Mouse (Mus musculus): ENCODE measurements around the gene Ctss.
"Not testable (repeated sequence)": the region's sequence is repeated elsewhere in the genome, so short reads cannot be mapped to it uniquely, and the experiment has no call there.

Gene Ctss

GRCm38 (mm10) chr3:95538936-95539335, 12.3 kb downstream of the Ctss start:
- DNase-seq = no peak

DNA sequence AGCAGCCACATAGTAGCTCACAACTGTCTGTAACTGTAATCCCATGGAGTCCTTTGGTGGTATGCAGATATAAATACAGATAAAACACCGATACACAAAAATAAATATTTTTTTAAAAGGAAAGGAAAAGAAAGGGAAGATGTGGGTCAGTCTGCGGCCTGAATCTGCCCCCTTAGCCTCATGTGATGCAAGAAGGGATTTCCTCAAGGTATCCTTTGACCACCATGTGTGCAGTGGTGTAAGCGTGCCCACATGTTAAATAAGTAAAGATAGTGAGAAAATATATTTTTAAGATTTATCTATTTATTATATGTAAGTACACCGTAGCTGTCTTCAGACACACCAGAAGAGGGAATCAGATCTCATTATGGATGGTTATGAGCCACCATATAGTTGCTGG, 13.3 kb downstream of the Ctss start:
- DNase-seq = no peak

- DNase-seq = not testable (repeated sequence)
Measured at GRCm38 (mm10) chr3:95541186-95541585, 14.6 kb downstream of the Ctss start.

- DNase-seq = no peak
Measured at GRCm38 (mm10) chr3:95542171-95542570, 15.6 kb downstream of the Ctss start.

- DNase-seq = no peak
Measured at GRCm38 (mm10) chr3:95542981-95543380, 16.4 kb downstream of the Ctss start.

- no peak for DNase-seq
Measured at GRCm38 (mm10) chr3:95550176-95550575, 23.6 kb downstream of the Ctss start.

GRCm38 (mm10) chr3:95553986-95554385, 27.4 kb downstream of the Ctss start:
- no peak for DNase-seq

DNA sequence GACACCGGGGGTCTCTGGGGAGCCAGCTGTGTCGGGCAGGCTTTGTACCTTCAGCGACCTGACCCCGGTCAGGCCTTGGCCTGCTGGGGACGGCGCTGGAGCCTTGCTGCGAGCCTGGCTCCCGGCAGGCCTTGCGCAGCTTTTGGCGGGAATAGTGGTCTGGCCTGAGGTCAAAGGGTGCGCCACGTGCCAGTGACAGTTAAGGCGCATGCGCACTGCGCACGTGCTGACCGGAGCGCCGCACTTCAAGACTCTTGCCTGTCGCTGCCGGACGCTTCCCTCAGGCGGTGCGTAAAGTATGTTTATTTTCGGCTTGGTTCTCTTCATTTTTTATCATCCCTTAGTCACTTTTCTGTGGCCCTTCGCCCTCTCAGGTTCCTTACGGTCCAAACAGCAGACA, 32.9 kb downstream of the Ctss start, which contains the start of gene Hormad1:
Hormad1 (plus strand) TSS at position 241 of the 400 bp plus-strand sequence.
- no peak for DNase-seq

GRCm38 (mm10) chr3:95560738-95561137, 34.2 kb downstream of the Ctss start:
- no peak for DNase-seq

- DNase-seq = no peak
Measured at GRCm38 (mm10) chr3:95561826-95562225, 35.2 kb downstream of the Ctss start.

GRCm38 (mm10) chr3:95569585-95569984, 43.0 kb downstream of the Ctss start:
- DNase-seq = no peak

DNA sequence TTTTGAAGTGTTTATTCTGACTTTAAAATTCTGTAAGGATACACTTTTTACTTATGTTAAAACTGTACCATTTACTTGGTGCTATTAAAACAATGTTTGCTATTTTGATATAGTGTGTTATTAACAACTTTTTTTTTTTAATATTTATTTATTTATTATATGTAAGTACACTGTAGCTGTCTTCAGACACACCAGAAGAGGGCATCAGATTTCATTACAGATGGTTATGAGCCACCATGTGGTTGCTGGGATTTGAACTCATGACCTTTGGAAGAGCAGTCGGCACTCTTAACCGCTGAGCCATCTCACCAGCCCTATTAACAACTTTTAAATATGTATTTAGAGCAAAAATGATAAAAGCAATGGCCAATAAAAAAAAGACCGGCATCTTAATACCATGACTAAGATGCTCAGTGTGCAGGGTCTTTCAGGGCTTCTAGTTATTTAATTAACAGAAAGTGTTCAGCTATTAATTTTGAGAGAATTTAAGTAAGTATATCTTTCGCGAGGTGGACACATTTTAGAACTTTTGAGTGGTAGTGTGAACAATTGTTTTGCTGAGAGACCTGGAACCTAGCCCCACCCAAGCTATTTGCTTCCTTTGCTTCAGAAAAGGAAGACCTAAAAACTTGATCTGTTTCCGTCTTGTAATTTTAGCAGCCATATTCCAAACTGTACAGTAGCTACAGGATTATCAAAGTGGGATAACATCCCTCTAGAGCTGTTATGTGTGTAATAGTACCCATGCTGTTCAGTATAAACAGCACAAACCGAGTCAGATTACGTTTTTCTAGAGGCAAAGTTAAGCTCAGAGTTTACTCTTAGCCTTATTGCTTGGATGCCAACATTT, 61.4 kb downstream of the Ctss start:
- no peak for DNase-seq

DNA sequence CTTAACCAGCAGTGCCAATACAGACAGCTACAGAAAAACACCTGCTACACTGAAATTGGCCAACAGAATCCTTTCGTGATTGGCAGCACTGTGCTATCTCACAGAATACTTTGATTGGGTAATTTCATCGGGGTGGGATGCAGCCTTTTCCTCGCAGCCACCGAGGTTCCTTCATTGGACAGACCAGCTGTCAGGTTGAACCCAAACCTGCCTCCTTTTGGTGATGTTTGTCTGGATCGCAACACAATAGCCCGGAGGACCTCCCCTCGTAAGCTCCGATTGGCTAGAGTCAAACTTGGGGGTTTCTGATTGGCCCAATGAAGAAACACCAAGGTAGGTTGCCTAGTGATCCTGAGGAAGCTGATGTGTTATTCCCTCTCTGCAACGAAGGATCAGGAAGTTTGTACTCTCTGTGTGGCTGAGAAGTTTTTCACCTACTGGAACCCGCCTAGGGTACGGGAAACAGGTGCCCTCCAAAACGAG, 62.1 kb downstream of the Ctss start, which contains the start of gene Golph3l:
Golph3l (plus strand) TSS at position 331 of the 483 bp plus-strand sequence.
- DNase-seq = peak; percentile 92 to 94

- DNase-seq = no peak
Measured at GRCm38 (mm10) chr3:95598734-95599133, 72.1 kb downstream of the Ctss start.

DNA sequence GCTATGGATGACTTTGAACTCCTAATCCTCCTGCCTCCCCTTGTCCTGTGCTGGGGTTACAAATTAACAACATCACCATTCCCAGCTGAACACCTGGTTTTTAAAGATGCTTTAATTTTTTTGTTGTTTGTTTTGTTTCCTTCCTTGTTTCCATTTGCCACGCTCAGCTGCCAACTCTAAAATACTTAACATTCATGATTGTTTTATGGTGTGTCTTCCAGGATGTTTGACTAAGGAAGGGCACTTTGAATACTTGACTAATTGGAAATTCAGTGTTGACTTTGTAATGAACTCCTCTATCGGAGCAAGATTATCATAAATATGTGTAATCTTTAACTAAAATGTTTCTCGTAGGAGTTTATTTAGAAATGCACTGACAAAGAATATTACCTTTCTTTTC, 74.7 kb downstream of the Ctss start:
- DNase-seq = no peak
